Mouse (Mus musculus) liver, postnatal 0 days (tissue): ENCODE data around the gene Slc16a12. TPM values are rescaled to one million over a fixed set of nuclear protein-coding genes. Genes with fewer than 3 reads are reported as not detected.
A peak's percentile ranks its signal among the peaks of the same experiment; 100 is the strongest.

ENCODE experiments used
- ATAC-seq: fragments of 200-750 bp; cut with Nextera tagmentation; 2 replicates; pipeline ENCODE4 v1.8.0; 2017; ENCODE audit warnings: mild to moderate bottlenecking, moderate library complexity
- DNase-seq: peaks from one replicate; pipeline ENCODE4 v3.0.0-alpha.2; 2016
- H3K27ac ChIP-seq: fragments of 300-500 bp; sonication (generic); 2 replicates; pipeline ENCODE4 v1.5.1; 2014; ENCODE audit warnings: antibody characterized with exemption, moderate library complexity, mild to moderate bottlenecking, low read depth
- H3K27me3 ChIP-seq: fragments of 300-500 bp; sonication (generic); 2 replicates; pipeline ENCODE4 v1.6.1; 2014; ENCODE audit warnings: low read length, control low read depth, mixed read lengths; ENCODE audit not compliant: insufficient read depth
- H3K36me3 ChIP-seq: fragments of 300-500 bp; sonication (generic); replicated peaks from 2 replicates; pipeline ENCODE4 v1.6.1; 2014; ENCODE audit warnings: mild to moderate bottlenecking, control low read depth, low read length, moderate library complexity, mixed read lengths; ENCODE audit not compliant: insufficient read depth
- H3K4me1 ChIP-seq: fragments of 300-500 bp; sonication (generic); 2 replicates; pipeline ENCODE4 v1.6.1; 2014; ENCODE audit warnings: antibody characterized with exemption, mild to moderate bottlenecking, control low read depth; ENCODE audit not compliant: insufficient read depth
- H3K4me2 ChIP-seq: fragments of 300-500 bp; sonication (generic); 2 replicates; pipeline ENCODE4 v1.6.1; 2014; ENCODE audit warnings: low read depth, mild to moderate bottlenecking, low read length, moderate library complexity, mixed read lengths
- H3K4me3 ChIP-seq: fragments of 300-500 bp; sonication (generic); 2 replicates; pipeline ENCODE4 v1.5.1; 2014; ENCODE audit warnings: low read depth, low read length
- H3K9ac ChIP-seq: fragments of 300-500 bp; sonication (generic); replicated peaks from 2 replicates; pipeline ENCODE4 v1.6.1; 2014; ENCODE audit warnings: mild to moderate bottlenecking, moderate library complexity
- H3K9me3 ChIP-seq: fragments of 300-500 bp; sonication (generic); 2 replicates; pipeline ENCODE4 v1.6.1; 2016; ENCODE audit warnings: mild to moderate bottlenecking, control low read depth, low read length, mixed read lengths
- CTCF ChIP-seq: sonication (generic); IDR thresholded peaks from 2 replicates; pipeline ENCODE4 v1.5.1; 2016; ENCODE audit warnings: antibody characterized with exemption, low read depth
- EP300 ChIP-seq: IDR thresholded peaks from 2 replicates; pipeline ENCODE4 v1.6.1; 2016; ENCODE audit warnings: antibody characterized with exemption, low read depth, mild to moderate bottlenecking
- WGBS: fragments of 180-500 bp; shearing (Covaris S2); extraction: QIAGEN DNeasy Blood & Tissue Kit; methylation state at CpG from one replicate; pipeline ENCODE4 v1.1.7; 2014; ENCODE audit not compliant: insufficient replicate concordance; 5-methylcytosine and 5-hydroxymethylcytosine counted together
- polyA plus RNA-seq: library from polyadenylated mRNA; unstranded; fragments of >200 nt; fragmentation: Nextera tagmentation; extraction: Ambion mirVana; gene quantifications from 2 replicates; pipeline ENCODE4 v1.2.1, GENCODE M21; 2015

The Slc16a12 gene
- polyA plus RNA-seq, 1 experiment from 2014 or later, result 22.6 TPM

DNA sequence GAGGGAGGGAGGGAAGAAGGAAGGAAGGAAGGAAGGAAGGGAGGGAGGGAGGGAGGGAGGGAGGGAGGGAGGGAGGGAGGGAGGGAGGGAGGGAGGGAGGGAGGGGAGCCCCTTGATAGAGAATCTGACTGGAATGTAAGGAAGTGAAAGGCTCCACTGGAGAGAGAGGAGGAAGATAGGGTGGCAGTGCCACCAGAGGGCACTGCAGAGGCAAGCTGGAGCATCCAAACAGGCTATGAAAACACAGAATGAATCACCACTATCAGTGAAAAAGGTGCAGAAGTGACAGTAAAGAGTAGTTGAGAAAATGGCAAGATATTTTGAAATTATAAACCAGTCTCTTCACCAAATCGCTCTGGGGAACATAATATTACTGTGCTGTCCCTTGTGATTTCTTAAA is 62.2 kb downstream of the Slc16a12 start:
- TF ChIP-seq CTCF (peak; percentile 75), EP300 (no peak)
- DNase-seq (peak; percentile 65), ATAC-seq (no peak)
- H3K36me3 ChIP-seq, result no peaks in the 10 kb centered on the region
- no peaks in the 10 kb centered on the region for H3K4me1 ChIP-seq
- H3K9me3 ChIP-seq, result no peaks in the 10 kb centered on the region
- H3K27me3 ChIP-seq, result no peaks in the 10 kb centered on the region
- no peak overlapping the region for H3K4me2 ChIP-seq
- H3K9ac ChIP-seq, result no peak overlapping the region
- 60% methylated on average over 1 of the region's 1 CpGs for WGBS
- H3K27ac ChIP-seq, result no peak overlapping the region
- no peak overlapping the region for H3K4me3 ChIP-seq

DNA sequence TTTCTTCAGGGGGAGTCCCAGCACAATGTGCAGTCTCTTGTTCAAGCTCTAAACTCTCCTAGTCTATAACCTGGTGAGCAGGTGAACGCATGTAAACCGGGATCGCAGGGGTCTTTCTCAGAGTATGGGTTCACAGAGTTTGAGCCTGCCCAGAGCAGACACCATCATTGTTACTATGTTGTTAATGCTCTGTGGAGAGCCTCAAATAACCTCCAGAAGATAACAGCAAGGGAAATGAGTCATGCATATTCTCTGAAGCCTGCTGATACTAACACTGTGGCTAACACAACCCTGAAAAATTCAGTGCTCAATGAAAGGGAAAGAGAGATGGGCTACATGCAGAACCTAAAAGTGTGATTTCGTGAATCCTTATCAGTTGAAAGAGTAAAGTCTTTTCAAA is 68.7 kb downstream of the Slc16a12 start:
- 66% methylated on average over 4 of the region's 4 CpGs for WGBS
- H3K4me1 ChIP-seq, result no peaks in the 10 kb centered on the region
- ATAC-seq, result no peak
- H3K27ac ChIP-seq, result no peak overlapping the region
- H3K27me3 ChIP-seq, result no peaks in the 10 kb centered on the region
- no peak for TF ChIP-seq EP300
- no peak for TF ChIP-seq CTCF
- H3K4me2 ChIP-seq, result no peak overlapping the region
- no peak overlapping the region for H3K9ac ChIP-seq
- no peaks in the 10 kb centered on the region for H3K9me3 ChIP-seq
- no peak for DNase-seq
- H3K4me3 ChIP-seq, result no peak overlapping the region
- 0 out of 2 replicates have a peak, but pooled peaks cover 2% of the 10 kb centered on the region for H3K36me3 ChIP-seq

DNA sequence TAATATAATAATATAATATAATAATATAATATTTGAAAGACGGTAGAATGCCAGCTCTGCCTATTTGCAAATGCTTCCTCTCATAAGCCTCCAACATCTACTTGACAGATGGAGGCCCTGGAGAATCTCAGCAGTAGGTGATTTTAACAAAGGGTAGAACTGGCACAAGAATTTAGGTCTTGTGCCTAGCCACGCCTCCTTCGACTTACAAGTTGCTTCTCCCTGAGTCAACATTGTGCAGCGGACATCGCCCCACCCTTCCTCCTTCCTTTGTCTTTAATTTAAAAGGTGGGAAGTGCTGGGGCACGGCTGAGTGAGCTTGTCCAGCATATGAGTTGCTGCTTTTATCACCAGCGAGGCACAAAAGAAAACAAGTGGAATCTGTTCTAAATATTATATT is 73.6 kb downstream of the Slc16a12 start:
- TF ChIP-seq CTCF (no peak), EP300 (no peak)
- ATAC-seq (no peak), DNase-seq (no peak)
- 0 out of 2 replicates have a peak, but pooled peaks cover 2% of the 10 kb centered on the region for H3K36me3 ChIP-seq
- H3K27me3 ChIP-seq, result no peaks in the 10 kb centered on the region
- no peaks in the 10 kb centered on the region for H3K9me3 ChIP-seq
- 56% methylated on average over 7 of the region's 7 CpGs for WGBS
- H3K27ac ChIP-seq, result no peak overlapping the region
- H3K4me1 ChIP-seq, result no peaks in the 10 kb centered on the region
- H3K9ac ChIP-seq, result no peak overlapping the region
- no peak overlapping the region for H3K4me3 ChIP-seq
- H3K4me2 ChIP-seq, result no peak overlapping the region

- peak; percentile 95 for TF ChIP-seq CTCF
- TF ChIP-seq EP300, result no peak
- Histone ChIP-seq H3K4me3 (no peak overlapping the region), H3K27ac (no peak overlapping the region), H3K27me3 (no peaks in the 10 kb centered on the region), H3K9me3 (no peaks in the 10 kb centered on the region), H3K9ac (no peak overlapping the region), H3K4me2 (no peak overlapping the region), H3K36me3 (no peaks in the 10 kb centered on the region), H3K4me1 (no peaks in the 10 kb centered on the region)
- WGBS, result 2% methylated on average over 5 of the region's 5 CpGs
- ATAC-seq (no peak), DNase-seq (peak; percentile 70)
Observed at GRCm38 (mm10) chr19:34666127-34666526, 81.0 kb downstream of the Slc16a12 start.

DNA sequence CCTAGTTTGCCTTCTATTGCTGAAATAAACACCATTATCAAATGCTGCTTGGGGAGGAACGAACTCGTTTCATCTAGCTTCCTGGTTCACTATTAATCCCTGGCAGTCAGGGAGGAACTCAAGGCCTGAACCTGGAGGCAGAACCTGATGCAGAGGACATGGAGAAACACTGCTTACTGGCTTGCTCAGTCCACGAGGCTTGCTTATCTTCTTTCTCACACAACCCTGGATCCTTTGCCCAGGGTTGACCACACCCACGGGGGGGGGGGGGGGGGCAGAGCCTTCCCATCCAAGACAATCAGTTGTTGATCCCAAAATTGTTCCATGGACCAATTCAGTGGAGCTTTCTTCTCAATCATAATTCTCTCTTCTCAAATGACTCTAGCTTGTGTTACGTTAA is 84.3 kb downstream of the Slc16a12 start:
- Histone ChIP-seq H3K4me2 (peak overlapping the region; percentile 63; the same call in 1 of the 2 replicates), H3K4me1 (peaks cover 3% of the 10 kb centered on the region; the same call in 1 of the 2 replicates), H3K36me3 (no peaks in the 10 kb centered on the region), H3K27ac (no peak overlapping the region), H3K9me3 (no peaks in the 10 kb centered on the region), H3K9ac (no peak overlapping the region), H3K4me3 (no peak overlapping the region), H3K27me3 (no peaks in the 10 kb centered on the region)
- WGBS, result 40% methylated on average over 5 of the region's 5 CpGs
- DNase-seq (peak; percentile 34), ATAC-seq (peak; percentile 66)
- TF ChIP-seq EP300, result no peak

DNA sequence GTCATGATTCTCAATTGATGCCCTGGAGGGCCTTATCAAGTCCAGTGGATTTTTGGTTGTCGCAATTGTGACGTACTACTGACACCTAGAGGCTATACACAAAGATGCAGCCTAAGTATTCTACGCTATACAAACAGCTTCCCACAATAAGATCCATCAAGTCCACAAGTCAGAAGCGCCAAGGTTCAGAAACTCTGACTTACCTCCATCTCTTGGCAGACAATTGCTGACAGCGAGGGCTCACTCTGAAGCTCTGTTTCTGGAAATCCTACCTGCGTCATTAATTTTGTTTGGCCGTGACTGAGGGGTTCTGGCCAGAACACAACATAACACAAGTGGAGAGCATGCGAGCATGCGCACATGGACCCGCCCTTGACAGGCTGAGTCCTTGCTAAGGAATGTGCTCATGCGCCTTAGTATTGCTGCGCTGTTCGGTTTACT is 85.0 kb downstream of the Slc16a12 start:
- ATAC-seq, result peak; percentile 89
- TF ChIP-seq CTCF, result peak; percentile 91
- no peak for TF ChIP-seq EP300
- Histone ChIP-seq H3K4me3 (peak overlapping the region; percentile 33), H3K4me1 (peaks cover 7% of the 10 kb centered on the region), H3K9ac (no peak overlapping the region), H3K4me2 (peak overlapping the region; percentile 63), H3K36me3 (no peaks in the 10 kb centered on the region), H3K27me3 (no peaks in the 10 kb centered on the region), H3K9me3 (no peaks in the 10 kb centered on the region), H3K27ac (no peak overlapping the region)
- WGBS, result 15% methylated on average over 13 of the region's 13 CpGs
- peak; percentile 72 for DNase-seq
